Mouse (Mus musculus) naive thymus-derived CD4-positive, alpha-beta T cell, adult 2 months (primary cell): Measurements from ENCODE around the gene Fbxo34.
A peak's percentile ranks its signal among the peaks of the same experiment; 100 is the strongest.
"Not testable (repeated sequence)": the region's sequence is repeated elsewhere in the genome, so short reads cannot be mapped to it uniquely, and the experiment has no call there.

Experiments
- DNase-seq: peaks from one replicate; pipeline ENCODE4 v3.0.0-alpha.2; 2011; ENCODE audit warnings: low read depth

The Fbxo34 gene

DNA sequence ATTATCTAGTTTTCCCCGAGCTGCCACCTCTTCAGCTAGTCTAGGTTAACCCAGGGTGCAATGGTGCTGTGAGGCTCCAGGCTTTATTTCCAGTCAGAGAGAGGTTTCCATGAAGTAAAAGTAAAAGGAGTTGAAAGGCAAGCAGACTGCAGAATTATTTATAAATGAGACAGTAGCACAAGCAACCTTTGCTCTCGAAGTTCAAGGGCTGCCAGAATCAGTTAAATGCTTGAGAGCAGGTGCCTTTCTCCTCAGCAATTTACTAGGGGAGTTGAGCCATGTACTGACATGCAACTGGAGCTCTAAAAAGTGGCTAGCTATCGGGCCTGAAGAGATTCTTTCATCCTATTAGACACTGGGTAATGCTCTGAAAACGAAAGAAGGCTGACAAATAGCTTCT, 112.9 kb downstream of the Fbxo34 start:
- no peak for DNase-seq

- peak; percentile 78 for DNase-seq
These were observed 117.9 kb downstream of the Fbxo34 start for GRCm38 (mm10) chr14:47567962-47568652.

- DNase-seq: not testable (repeated sequence)
These were observed 120.3 kb downstream of the Fbxo34 start, which contains the start of gene Atg14 for GRCm38 (mm10) chr14:47570549-47570948. Gene Atg14, minus strand, starts transcription at chr14:47570649.

GRCm38 (mm10) chr14:47572707-47573106, 122.5 kb downstream of the Fbxo34 start:
- DNase-seq: no peak

GRCm38 (mm10) chr14:47574721-47575120, 124.5 kb downstream of the Fbxo34 start:
- DNase-seq: no peak

- DNase-seq: no peak
These were observed 126.5 kb downstream of the Fbxo34 start for GRCm38 (mm10) chr14:47576687-47577086.

DNA sequence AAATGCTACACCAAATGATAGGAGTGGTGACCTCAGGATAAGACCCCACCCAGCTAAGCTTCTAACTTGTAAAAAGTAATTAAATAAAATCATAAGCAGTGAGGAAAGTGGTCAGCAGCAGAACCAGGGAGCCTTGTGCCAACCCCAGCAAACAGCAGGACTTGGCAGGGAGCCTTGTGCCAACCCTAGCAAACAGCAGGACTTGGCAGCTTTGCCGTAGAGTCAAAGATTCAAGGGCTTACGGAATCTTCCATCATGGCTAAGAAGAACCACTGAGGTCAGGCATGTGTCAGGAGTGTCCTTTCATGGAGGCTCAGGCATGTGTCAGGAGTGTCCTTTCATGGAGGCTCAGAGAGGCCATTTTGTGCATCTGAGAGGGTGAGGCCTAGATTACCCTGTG, 127.9 kb downstream of the Fbxo34 start:
- DNase-seq: no peak

DNA sequence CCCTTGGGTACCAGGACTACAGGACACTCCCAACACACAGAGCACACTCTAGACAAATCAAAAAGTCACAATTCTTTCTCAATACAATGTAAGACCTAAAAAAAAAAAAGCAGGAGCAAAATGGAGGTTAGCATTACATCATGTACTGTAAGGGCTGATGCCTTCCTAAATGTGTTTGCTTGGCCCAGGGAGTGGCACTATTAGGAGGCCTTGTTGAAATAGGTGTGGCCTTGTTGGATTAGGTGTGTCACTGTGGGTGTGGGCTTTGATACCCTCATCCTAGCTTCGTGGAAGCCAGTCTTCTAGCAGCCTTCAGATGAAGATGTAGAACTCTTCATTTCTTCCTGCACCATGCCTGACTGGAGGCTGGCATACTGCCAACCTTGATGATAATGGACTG, 131.1 kb downstream of the Fbxo34 start:
- DNase-seq: no peak
